Mouse (Mus musculus) Muller cell, postnatal 12 days (primary cell): ENCODE data around the gene Cad.
A peak's percentile ranks its signal among the peaks of the same experiment; 100 is the strongest.

Experiments used
- DNase-seq: peaks from one replicate; pipeline ENCODE4 v3.0.0-alpha.2; 2015; ENCODE audit errors: inconsistent ontology term

The Cad gene

DNA sequence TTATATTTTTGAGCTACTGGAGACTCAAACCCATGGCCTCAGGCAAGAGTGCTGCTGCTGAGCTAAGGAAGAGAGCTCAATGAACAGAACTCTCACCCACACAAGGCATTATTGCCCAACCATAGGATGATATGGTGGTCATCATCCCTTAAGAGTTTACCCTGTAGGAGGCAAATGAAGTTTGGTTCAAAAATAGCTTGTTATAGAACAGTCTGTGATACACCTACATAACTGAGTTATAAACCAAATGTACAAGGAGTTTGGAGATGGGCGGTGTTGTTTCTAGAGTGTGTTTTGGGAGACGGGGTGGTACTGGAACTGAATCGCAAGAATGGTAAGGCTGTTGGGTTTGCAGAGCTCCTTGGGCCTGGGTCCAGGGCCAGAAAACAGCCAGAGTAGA, 15.2 kb downstream of the Cad start:
- no peak for DNase-seq

- DNase-seq, result no peak
Measured at GRCm38 (mm10) chr5:31071059-31071458, 16.5 kb downstream of the Cad start.

- no peak for DNase-seq
Measured at GRCm38 (mm10) chr5:31071821-31072220, 17.2 kb downstream of the Cad start.

- no peak for DNase-seq
Measured at GRCm38 (mm10) chr5:31073176-31073575, 18.6 kb downstream of the Cad start.

DNA sequence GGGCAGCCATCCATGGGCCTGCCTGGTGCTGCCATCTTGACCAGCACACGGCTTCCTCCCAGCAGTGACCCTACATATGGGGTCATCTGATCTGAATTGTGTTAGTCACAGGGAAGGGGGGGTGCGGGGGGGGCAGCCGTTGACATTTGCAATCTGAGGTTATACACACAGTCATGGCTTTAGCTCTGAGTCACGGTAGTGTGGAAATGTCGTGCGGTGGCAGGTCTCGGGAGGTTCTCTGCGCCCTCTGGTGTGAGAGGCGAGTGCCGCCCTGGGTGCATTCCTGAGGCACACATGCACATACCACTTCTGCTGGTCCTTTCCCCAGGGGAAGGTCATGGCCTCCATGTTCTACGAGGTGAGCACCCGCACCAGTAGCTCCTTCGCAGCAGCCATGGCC, 21.8 kb downstream of the Cad start:
- no peak for DNase-seq

GRCm38 (mm10) chr5:31080059-31080794, 25.6 kb downstream of the Cad start:
- no peak for DNase-seq

DNA sequence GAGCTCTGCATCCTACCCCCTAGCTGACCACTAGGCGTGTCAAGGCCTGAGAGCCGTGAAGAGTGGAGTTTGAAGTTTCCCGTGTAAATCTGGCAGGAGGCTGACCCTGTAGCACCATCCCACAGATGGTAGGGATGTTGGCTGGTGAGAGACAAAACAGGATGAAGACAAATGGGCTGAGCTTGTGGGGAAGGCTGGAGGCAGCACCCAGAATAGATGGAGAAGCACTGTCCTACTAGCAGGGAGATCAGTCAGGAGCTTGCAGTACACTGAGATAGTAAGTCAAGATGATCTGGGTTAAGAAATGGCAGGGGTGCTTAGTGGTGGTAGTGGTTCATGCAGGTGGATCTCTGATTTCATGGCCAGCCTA, 26.2 kb downstream of the Cad start:
- DNase-seq, result no peak

GRCm38 (mm10) chr5:31081386-31081785, 26.8 kb downstream of the Cad start:
- DNase-seq, result no peak

- no peak for DNase-seq
Measured at GRCm38 (mm10) chr5:31082355-31082754, 27.8 kb downstream of the Cad start.

DNA sequence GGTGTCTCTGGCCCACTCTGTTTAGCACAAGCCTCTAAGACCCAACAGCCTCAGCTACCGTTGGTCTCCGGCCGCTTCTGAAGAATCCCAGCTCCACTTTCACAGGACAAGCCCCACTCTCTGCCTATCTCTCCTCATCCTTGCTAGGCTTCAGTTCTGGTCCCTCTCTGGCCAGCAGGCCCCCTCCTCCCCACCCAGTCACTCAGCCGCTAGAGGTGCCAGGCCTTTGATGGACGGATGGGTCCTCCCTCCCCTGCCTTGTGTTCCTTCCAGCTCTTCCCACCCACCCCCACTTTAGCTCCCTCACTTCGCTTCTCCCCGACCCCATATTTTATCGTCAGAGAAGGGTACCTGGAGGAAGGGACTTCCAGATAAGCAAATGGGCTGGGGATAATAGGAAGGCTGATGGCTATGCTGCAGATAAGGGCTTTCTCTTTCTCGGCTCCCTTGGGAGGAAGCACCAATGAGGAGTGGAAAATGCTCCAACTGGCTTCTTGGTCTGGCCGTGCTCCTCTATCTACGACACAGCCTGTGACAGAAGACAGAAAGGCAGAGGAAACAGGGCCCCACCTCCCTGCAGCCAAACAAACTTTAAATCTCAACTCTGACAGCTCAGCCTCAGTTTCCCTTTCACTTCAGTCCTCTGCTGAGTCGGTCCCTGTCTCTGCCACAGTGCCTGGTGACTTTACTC, 28.5 kb downstream of the Cad start:
- no peak for DNase-seq

DNA sequence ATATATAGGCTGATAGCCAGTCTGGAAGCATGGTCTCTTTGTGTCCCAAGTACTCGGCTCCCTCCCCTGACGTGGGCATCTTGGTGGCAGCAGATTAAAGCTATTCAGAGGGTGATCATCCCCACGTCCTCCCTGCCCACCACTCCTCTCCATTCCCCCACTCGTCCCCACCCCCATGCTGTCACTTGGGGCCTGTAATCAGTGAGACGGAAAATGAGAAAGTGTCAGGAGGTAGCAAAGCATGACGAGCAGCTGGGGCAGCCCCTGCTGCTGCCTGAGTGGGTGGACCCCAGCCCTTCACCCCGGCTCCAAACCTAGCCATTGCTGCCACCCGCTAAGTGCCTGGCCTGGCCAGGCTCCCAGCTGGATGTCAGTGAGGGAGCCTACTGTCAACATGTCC, 29.4 kb downstream of the Cad start:
- DNase-seq, result no peak

- DNase-seq, result no peak
Measured at GRCm38 (mm10) chr5:31086606-31087005, 32.0 kb downstream of the Cad start.

GRCm38 (mm10) chr5:31087131-31087530, 32.6 kb downstream of the Cad start:
- DNase-seq, result no peak

DNA sequence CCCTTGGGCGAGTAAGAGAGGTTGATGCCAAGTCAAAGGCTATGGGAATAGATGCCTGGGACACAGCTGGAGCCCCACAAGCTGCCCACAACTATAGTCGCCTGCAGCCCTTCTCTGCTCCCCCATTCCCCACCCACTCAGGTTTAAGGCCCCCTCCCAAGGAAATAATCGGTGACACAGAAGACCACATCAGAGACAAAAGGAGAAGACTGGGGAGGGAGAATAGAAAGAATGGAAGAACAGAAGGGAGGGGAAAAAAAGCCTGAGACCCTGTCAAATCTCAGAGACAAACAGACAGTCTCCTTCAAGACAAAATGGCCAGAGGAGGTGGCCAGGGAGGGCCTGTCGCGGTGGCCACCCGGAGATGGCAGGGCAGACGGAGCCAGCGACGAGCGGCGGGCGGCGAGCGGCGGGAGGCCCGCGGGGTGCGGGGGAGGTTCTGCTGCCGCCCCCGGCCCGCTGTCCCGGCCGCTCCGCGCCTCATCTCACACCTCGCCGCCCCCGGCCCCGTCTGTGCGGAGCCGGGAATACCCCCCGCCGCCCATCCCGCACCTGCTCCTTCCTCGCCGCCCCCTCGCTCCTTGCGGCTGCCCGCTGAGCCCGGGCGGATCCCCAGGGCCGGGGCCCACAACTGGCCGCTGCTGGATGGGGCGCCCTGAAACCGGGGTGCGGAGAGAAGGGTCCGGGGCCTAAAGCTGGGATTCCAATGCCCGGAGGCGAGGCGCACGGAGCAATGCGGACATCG, 37.8 kb downstream of the Cad start:
- DNase-seq, result no peak

DNA sequence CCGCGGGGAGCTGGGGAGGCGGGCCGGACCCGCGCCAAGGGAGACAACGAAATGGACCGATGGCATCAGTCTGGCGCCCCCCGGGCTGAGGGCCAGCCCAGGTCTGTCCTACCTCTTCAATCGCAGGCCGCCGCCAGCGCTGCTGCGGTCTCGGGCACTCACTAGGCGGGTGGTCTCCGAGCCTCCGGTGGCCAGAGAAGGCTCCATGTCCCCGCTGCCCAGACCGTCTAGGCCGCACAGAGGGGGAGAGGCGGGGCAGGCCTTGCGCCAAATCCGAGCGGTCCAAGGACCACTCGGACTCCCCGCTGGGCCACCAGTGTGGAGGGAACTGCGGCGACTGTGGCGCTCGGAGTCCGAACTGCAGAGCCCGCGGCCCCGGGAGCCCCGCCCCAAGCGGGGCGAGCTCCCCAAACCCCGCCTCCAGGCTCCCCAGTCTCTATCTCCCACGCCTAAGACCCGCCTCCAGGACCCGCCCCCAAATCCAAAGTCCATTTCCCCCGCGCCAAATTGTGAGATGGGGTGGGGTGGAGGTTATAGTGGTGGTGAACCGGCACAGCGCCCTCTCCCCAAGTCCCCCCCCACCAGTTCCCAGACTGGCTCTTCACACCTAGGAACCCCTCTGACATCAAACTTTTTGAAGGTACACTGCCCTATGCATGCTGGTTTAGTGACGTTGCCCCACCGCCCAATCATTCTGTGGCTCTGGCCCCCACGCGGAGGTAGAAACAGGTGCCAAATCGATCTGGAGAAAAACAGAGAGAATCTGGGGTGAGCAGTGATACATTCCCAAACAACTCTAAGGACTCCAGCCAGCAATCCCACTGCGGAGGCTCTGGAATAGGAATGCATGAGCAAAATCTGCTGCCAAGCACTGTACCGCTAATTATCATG, 38.8 kb downstream of the Cad start:
- DNase-seq, result peak; percentile 70

DNA sequence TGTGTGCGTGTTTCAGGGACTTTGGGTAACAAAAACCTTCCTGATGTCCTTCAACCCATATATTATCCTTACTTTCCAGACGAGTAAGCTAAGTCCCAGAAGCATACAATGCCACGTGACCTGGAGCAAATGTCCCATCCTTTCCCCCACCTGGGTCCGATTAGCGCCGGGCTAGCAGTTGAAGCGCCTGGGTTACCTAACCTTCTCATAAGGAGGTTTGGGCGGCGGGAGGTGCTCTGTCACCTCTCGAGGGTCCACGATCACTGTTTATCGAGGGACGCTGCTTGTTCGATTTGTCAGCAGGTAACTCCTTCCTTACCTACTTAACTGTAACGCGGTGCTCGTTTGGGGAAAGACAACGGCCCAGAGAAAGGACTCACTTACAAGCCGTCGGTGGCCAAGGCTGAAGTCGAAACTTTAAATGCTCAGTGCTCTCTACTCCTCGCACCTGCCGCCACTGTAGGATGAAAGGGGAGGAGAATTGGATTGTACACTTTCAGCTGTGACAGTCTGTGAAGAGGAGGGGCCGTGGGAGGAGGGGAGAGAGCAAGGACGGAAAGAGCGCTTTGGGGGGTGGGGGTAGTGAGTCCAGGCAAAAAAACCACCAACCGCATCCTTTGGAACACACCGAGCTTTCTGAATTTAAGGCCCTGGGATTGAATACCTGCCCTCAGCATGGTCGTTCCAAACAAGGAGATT, 39.7 kb downstream of the Cad start:
- DNase-seq, result no peak

DNA sequence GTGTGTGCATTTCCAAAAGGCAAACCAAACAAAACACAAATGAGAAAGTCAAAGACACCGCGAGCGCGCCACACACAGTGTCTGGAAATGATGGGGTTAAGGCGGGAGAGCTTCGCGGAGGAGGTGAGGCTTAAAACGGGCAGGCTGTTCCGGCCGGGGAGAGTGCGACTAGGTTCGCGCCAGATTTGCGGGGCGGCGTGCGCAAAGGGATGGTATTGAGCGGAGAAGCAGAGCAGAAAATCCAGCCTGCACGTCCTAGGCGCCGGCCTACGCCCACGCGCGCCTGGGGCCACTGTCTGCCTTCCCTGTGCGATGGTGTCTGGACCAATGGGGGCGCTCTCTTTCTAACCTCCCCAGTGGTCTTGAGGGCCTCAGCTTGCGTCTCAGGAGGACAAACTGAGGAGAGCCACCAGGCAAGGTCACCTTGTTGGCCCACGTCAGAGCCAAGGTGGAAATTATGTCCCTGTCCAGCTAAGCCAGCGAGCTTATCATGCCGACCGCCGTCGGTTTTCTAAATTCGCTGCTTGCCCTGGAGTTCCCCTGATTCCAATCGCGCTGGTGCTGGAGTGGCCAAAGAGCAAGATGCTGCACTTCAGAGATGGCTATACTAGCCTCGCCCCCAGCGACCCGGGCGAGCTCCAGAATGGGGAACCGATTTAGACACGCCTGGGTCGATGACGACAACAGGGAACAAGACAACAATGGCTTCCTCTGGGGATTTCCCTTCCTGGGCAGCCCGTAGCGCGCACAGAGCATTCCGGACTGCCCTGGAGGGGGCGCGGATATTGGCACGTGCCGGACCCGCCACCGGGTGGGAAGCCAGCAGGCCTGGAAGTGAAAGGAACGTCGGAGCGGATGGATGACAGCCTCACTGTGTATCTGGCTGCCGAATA, 40.5 kb downstream of the Cad start:
- peak; percentile 83 for DNase-seq

GRCm38 (mm10) chr5:31095711-31096480, 41.3 kb downstream of the Cad start:
- no peak for DNase-seq

DNA sequence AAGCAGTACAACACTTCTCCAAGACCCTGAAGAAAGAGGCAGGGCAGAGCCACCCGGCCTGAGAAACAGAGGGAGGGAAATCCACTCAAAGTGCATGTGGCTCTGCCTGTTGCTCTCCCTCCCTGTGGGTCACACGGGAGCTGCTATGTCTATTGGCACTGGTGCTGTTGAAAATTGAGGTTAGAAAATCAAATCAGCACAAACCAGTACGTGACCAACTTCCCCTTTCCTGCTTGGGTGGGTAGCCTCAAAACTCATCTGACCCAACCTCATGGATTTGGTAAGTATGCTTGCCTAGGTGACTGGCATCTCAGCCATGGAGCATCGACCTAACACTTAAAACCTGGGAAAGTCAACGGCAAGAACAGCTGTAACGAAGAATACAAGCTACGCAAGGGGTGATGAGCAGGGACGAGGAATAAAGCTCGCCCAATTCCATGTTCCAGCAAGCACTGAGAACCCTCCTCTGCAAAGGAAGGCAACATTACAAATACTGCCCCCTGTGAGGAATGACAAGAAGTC, 51.3 kb downstream of the Cad start, which contains the start of gene Dnajc5g:
Gene Dnajc5g, plus strand, starts transcription at position 472 of the 522 bp plus-strand sequence.
- DNase-seq, result no peak
